Mouse (Mus musculus): ENCODE measurements around the gene Hspbap1. TPM values are rescaled to one million over a fixed set of nuclear protein-coding genes. Genes with fewer than 3 reads are reported as not detected.

Gene Hspbap1
- polyA plus RNA-seq, 1 experiment from 2014 or later, result 15.9 TPM

GRCm38 (mm10) chr16:35771606-35772005 lies 1.4 kb downstream of the Hspbap1 start:
- no peak for ATAC-seq
- WGBS, result 83% methylated on average over 5 of the region's 5 CpGs

DNA sequence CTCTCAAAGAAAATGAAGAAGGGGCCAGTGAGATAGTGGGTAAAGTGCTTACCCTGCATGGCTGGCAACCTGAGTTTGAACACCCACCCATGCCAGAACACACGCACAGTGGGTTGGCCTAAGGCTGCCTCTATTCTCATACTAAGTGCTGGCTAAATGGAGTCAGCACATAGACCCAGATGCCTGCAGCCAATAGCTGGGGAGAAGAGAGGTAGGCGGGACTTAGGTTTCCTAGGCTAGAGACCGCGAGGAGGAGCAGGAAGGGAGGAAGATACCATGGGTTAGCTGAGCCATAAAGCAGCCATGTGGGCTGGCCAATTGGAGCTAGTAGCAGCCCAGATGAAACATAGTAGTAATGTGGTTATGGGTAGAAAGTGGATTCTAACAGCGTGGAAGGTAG lies 2.4 kb downstream of the Hspbap1 start:
- no peak overlapping the region for H3K9ac ChIP-seq (ENCODE audit: low read depth, low read length)
- no peaks in the 10 kb centered on the region for H3K27me3 ChIP-seq (replicated peaks; ENCODE audit: control insufficient read depth, insufficient read depth, low read length)
- H3K4me1 ChIP-seq (ENCODE audit: control insufficient read depth, insufficient read depth, low read length), result peaks cover 15% of the 10 kb centered on the region
- H3K27ac ChIP-seq (ENCODE audit: low read length), result no peak overlapping the region
- 87% methylated on average over 5 of the region's 5 CpGs for WGBS
- H3K4me2 ChIP-seq (ENCODE audit: low read depth, low read length), result no peak overlapping the region
- no peaks in the 10 kb centered on the region for H3K36me3 ChIP-seq (ENCODE audit: control insufficient read depth, insufficient read depth, low read length)
- H3K9me3 ChIP-seq (ENCODE audit: control insufficient read depth, low read length), result no peaks in the 10 kb centered on the region
- H3K4me3 ChIP-seq (ENCODE audit: low read length), result no peak overlapping the region
- no peak for ATAC-seq

More at GRCm38 (mm10) chr16:35771606-35772005, 1.4 kb downstream of the Hspbap1 start:
- Histone ChIP-seq H3K9me3 (ENCODE audit: control insufficient read depth, low read length) (no peaks in the 10 kb centered on the region), H3K4me1 (ENCODE audit: control insufficient read depth, insufficient read depth, low read length) (peaks cover 16% of the 10 kb centered on the region), H3K36me3 (ENCODE audit: control insufficient read depth, insufficient read depth, low read length) (no peaks in the 10 kb centered on the region), H3K27ac (ENCODE audit: low read length) (no peak overlapping the region), H3K9ac (ENCODE audit: low read depth, low read length) (no peak overlapping the region), H3K27me3 (replicated peaks; ENCODE audit: control insufficient read depth, insufficient read depth, low read length) (no peaks in the 10 kb centered on the region), H3K4me2 (ENCODE audit: low read depth, low read length) (peak overlapping the region; percentile 90; the same call in 1 of the 2 replicates), H3K4me3 (ENCODE audit: low read length) (no peak overlapping the region; the same call in 1 of the 2 replicates)

GRCm38 (mm10) chr16:35775835-35776234 lies 5.7 kb downstream of the Hspbap1 start:
- Histone ChIP-seq H3K4me2 (ENCODE audit: low read depth, low read length) (no peak overlapping the region), H3K4me3 (ENCODE audit: low read length) (no peak overlapping the region), H3K4me1 (ENCODE audit: control insufficient read depth, insufficient read depth, low read length) (peaks cover 6% of the 10 kb centered on the region), H3K9ac (ENCODE audit: low read depth, low read length) (no peak overlapping the region), H3K27ac (ENCODE audit: low read length) (no peak overlapping the region), H3K9me3 (ENCODE audit: control insufficient read depth, low read length) (no peaks in the 10 kb centered on the region), H3K36me3 (ENCODE audit: control insufficient read depth, insufficient read depth, low read length) (no peaks in the 10 kb centered on the region), H3K27me3 (replicated peaks; ENCODE audit: control insufficient read depth, insufficient read depth, low read length) (no peaks in the 10 kb centered on the region)
- WGBS, result 86% methylated on average over 1 of the region's 1 CpGs
- no peak for ATAC-seq

- 91% methylated on average over 7 of the region's 7 CpGs for WGBS
- Histone ChIP-seq H3K36me3 (ENCODE audit: control insufficient read depth, insufficient read depth, low read length) (no peaks in the 10 kb centered on the region), H3K27me3 (replicated peaks; ENCODE audit: control insufficient read depth, insufficient read depth, low read length) (no peaks in the 10 kb centered on the region), H3K4me2 (ENCODE audit: low read depth, low read length) (no peak overlapping the region), H3K4me1 (ENCODE audit: control insufficient read depth, insufficient read depth, low read length) (no peaks in the 10 kb centered on the region), H3K9ac (ENCODE audit: low read depth, low read length) (no peak overlapping the region), H3K4me3 (ENCODE audit: low read length) (no peak overlapping the region), H3K9me3 (ENCODE audit: control insufficient read depth, low read length) (no peaks in the 10 kb centered on the region), H3K27ac (ENCODE audit: low read length) (no peak overlapping the region)
- no peak for ATAC-seq
Observed at GRCm38 (mm10) chr16:35776737-35777136, 6.6 kb downstream of the Hspbap1 start.

GRCm38 (mm10) chr16:35777768-35778167 lies 7.6 kb downstream of the Hspbap1 start:
- Histone ChIP-seq H3K9me3 (ENCODE audit: control insufficient read depth, low read length) (no peaks in the 10 kb centered on the region), H3K27me3 (replicated peaks; ENCODE audit: control insufficient read depth, insufficient read depth, low read length) (no peaks in the 10 kb centered on the region), H3K4me3 (ENCODE audit: low read length) (no peak overlapping the region), H3K4me2 (ENCODE audit: low read depth, low read length) (no peak overlapping the region), H3K4me1 (ENCODE audit: control insufficient read depth, insufficient read depth, low read length) (no peaks in the 10 kb centered on the region), H3K9ac (ENCODE audit: low read depth, low read length) (no peak overlapping the region), H3K27ac (ENCODE audit: low read length) (no peak overlapping the region), H3K36me3 (ENCODE audit: control insufficient read depth, insufficient read depth, low read length) (no peaks in the 10 kb centered on the region)
- ATAC-seq, result no peak
- WGBS, result 94% methylated on average over 4 of the region's 4 CpGs

GRCm38 (mm10) chr16:35779681-35780080 lies 9.5 kb downstream of the Hspbap1 start:
- 74% methylated on average over 7 of the region's 7 CpGs for WGBS
- H3K27me3 ChIP-seq (replicated peaks; ENCODE audit: control insufficient read depth, insufficient read depth, low read length), result no peaks in the 10 kb centered on the region
- no peaks in the 10 kb centered on the region for H3K4me1 ChIP-seq (ENCODE audit: control insufficient read depth, insufficient read depth, low read length)
- no peak overlapping the region for H3K4me2 ChIP-seq (ENCODE audit: low read depth, low read length)
- no peak for ATAC-seq
- H3K36me3 ChIP-seq (ENCODE audit: control insufficient read depth, insufficient read depth, low read length), result no peaks in the 10 kb centered on the region
- no peak overlapping the region for H3K9ac ChIP-seq (ENCODE audit: low read depth, low read length)
- H3K27ac ChIP-seq (ENCODE audit: low read length), result no peak overlapping the region
- H3K9me3 ChIP-seq (ENCODE audit: control insufficient read depth, low read length), result no peaks in the 10 kb centered on the region
- H3K4me3 ChIP-seq (ENCODE audit: low read length), result no peak overlapping the region

GRCm38 (mm10) chr16:35781096-35781495 lies 10.9 kb downstream of the Hspbap1 start:
- no peak for ATAC-seq
- no peaks in the 10 kb centered on the region for H3K27me3 ChIP-seq (replicated peaks; ENCODE audit: control insufficient read depth, insufficient read depth, low read length)
- 89% methylated on average over 9 of the region's 9 CpGs for WGBS

DNA sequence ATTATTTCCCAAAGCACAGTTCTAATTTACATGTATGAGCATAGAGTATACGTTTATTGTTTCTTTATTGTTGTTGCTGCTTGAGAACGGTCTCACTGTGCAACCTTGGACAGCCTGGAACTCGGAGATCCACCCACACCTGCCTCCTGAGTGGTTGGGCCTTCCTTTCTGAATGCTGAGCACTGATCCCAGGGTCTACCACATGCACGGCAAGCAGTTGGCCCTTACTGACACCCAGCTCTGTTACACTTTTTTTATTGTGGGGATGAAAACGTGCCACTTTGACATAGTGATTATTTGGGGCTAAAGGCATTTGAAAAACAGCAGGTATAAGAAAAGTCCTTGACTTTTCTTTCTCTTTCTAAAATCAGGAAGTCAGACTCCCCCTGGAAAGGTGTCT lies 11.5 kb downstream of the Hspbap1 start:
- no peak overlapping the region for H3K9ac ChIP-seq (ENCODE audit: low read depth, low read length)
- no peak overlapping the region for H3K4me2 ChIP-seq (ENCODE audit: low read depth, low read length)
- H3K27me3 ChIP-seq (replicated peaks; ENCODE audit: control insufficient read depth, insufficient read depth, low read length), result no peaks in the 10 kb centered on the region
- no peak overlapping the region for H3K4me3 ChIP-seq (ENCODE audit: low read length)
- H3K4me1 ChIP-seq (ENCODE audit: control insufficient read depth, insufficient read depth, low read length), result no peaks in the 10 kb centered on the region
- ATAC-seq, result no peak
- no peaks in the 10 kb centered on the region for H3K36me3 ChIP-seq (ENCODE audit: control insufficient read depth, insufficient read depth, low read length)
- 82% methylated on average over 5 of the region's 5 CpGs for WGBS
- H3K9me3 ChIP-seq (ENCODE audit: control insufficient read depth, low read length), result no peaks in the 10 kb centered on the region
- H3K27ac ChIP-seq (ENCODE audit: low read length), result no peak overlapping the region

More at GRCm38 (mm10) chr16:35781096-35781495, 10.9 kb downstream of the Hspbap1 start:
- no peaks in the 10 kb centered on the region for H3K36me3 ChIP-seq (ENCODE audit: control insufficient read depth, insufficient read depth, low read length)
- no peak overlapping the region for H3K4me2 ChIP-seq (ENCODE audit: low read depth, low read length)
- no peaks in the 10 kb centered on the region for H3K4me1 ChIP-seq (ENCODE audit: control insufficient read depth, insufficient read depth, low read length)
- H3K4me3 ChIP-seq (ENCODE audit: low read length), result no peak overlapping the region
- H3K9me3 ChIP-seq (ENCODE audit: control insufficient read depth, low read length), result no peaks in the 10 kb centered on the region
- no peak overlapping the region for H3K9ac ChIP-seq (ENCODE audit: low read depth, low read length)
- H3K27ac ChIP-seq (ENCODE audit: low read length), result no peak overlapping the region

GRCm38 (mm10) chr16:35782451-35783206 lies 12.5 kb downstream of the Hspbap1 start:
- Histone ChIP-seq H3K9ac (ENCODE audit: low read depth, low read length) (no peak overlapping the region), H3K36me3 (ENCODE audit: control insufficient read depth, insufficient read depth, low read length) (no peaks in the 10 kb centered on the region), H3K9me3 (ENCODE audit: control insufficient read depth, low read length) (no peaks in the 10 kb centered on the region), H3K4me2 (ENCODE audit: low read depth, low read length) (no peak overlapping the region), H3K4me3 (ENCODE audit: low read length) (no peak overlapping the region), H3K27ac (ENCODE audit: low read length) (no peak overlapping the region), H3K27me3 (replicated peaks; ENCODE audit: control insufficient read depth, insufficient read depth, low read length) (no peaks in the 10 kb centered on the region), H3K4me1 (ENCODE audit: control insufficient read depth, insufficient read depth, low read length) (no peaks in the 10 kb centered on the region)
- WGBS, result 90% methylated on average over 13 of the region's 13 CpGs
- no peak for ATAC-seq

- no peaks in the 10 kb centered on the region for H3K4me1 ChIP-seq (ENCODE audit: control insufficient read depth, insufficient read depth, low read length)
- no peak overlapping the region for H3K9ac ChIP-seq (ENCODE audit: low read depth, low read length)
- no peaks in the 10 kb centered on the region for H3K9me3 ChIP-seq (ENCODE audit: control insufficient read depth, low read length)
- no peak overlapping the region for H3K4me3 ChIP-seq (ENCODE audit: low read length)
- WGBS, result 73% methylated on average over 3 of the region's 3 CpGs
- no peaks in the 10 kb centered on the region for H3K36me3 ChIP-seq (ENCODE audit: control insufficient read depth, insufficient read depth, low read length)
- no peak overlapping the region for H3K4me2 ChIP-seq (ENCODE audit: low read depth, low read length)
- ATAC-seq, result no peak
- H3K27ac ChIP-seq (ENCODE audit: low read length), result no peak overlapping the region
- no peaks in the 10 kb centered on the region for H3K27me3 ChIP-seq (replicated peaks; ENCODE audit: control insufficient read depth, insufficient read depth, low read length)
Observed at GRCm38 (mm10) chr16:35783207-35783573, 13.0 kb downstream of the Hspbap1 start.

Data from intestine, embryonic 16.5 days (tissue).